Mouse (Mus musculus): Measurements from ENCODE around the gene Pcnx.

- no peak for TF ChIP-seq CTCF (conservative IDR thresholded peaks at IDR 0.05; ENCODE audit: insufficient read depth, insufficient read length, low read depth, low read length)
- TF ChIP-seq POLR2A (IDR thresholded peaks at IDR 0.05; ENCODE audit: low read depth, low read length) = no peak
Observed at GRCm38 (mm10) chr12:81853543-81853942, 6.3 kb upstream of the Pcnx start.

Data from kidney, adult 2 months (tissue).